Mouse (Mus musculus): ENCODE data around the gene Rbfox2.

DNA sequence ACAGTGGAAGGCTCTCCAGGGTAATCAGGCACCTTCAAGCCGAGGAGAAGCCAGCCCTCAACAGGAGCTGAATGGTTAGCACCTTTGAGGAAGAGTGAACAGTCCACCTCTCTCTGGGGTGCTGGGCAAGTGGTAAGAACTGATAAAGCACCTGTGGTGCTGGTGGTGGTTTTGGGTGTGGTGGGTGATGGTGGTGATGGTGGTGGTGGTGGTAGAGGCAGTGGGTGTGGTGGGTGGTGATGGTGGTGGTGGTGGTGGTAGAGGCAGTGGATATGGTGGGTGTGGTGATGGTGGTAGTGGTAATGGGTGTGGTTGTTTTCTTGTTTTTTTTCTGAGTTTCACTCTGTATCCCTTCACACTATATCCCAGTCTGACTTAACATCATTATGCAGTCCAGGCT lies 253.8 kb downstream of the Rbfox2 start:
- TF ChIP-seq CTCF (IDR thresholded peaks at IDR 0.05; ENCODE audit: extremely low read depth, insufficient read length, insufficient replicate concordance, low read depth, low read length) (no peak), POLR2A (IDR thresholded peaks at IDR 0.05; ENCODE audit: low read depth, low read length) (no peak)

All from small intestine, adult 2 months (tissue).